Mouse (Mus musculus): Measurements from ENCODE around the gene Npr2.

Npr2 gene

DNA sequence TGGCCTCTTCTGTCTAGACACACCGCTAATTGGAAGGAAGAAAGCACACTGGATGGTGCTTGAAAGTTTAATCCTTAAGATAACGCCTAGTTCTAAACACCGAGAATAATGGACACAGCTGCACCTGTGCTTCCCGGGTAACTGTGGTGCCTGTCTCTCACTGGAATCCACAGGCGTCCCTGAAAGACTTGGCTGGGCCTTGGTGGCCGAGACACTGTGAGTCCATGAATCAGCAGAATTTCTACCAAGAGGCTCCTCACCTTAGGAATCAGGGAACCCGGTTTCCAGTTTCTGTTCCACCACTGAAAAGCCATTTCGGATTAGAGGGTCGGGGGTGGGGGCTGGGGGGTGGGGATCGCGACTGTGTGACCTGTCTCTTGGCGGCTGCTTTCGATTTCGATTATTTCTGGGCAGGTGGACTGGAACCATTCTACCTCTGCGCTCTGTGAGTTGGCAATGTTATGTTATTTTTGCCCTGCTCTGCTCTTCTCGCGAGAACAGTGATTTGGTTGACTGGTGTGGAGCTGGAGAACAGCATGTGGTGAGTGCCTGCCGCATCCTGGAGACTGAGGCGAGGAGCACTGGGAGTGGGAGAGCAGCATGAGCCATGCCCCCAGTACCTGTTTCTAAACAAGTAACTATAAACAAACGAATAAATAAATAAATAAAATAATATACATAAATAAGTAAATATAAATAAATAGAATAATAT is 2.5 kb upstream of the Npr2 start:
- DNase-seq, result no peak

DNA sequence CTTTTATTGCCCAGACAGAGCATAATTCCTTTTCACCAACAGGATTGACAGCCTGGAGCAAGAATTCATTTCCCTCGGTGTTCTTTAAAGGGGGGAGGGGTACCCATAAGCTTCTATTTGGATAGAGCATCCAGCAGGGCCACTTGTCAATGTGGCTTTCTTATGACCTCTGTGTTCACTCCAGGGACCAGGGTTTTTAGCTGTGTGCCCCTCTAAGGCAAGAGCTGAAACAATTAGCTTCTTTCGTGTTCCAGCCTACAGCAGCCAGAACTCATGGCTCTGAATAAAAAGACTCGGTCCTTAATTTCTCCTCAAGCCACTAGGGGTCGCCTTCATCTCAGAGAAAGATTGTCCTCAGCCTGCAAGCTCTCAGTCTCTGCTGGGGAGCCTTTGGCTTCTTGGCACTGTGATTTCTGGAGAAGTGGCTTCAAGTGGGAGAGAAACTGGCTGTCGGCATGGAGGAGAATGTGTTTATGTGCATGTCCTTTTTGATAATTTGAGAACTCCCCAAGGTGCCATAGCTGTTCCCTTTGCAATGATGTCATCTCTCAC is 1.6 kb upstream of the Npr2 start:
- peak; percentile 91 for DNase-seq

GRCm38 (mm10) chr4:43630671-43631045 is 1.1 kb upstream of the Npr2 start:
- no peak for DNase-seq

- no peak for DNase-seq
Measured at GRCm38 (mm10) chr4:43631956-43632920, 503 bp downstream of the Npr2 start.

GRCm38 (mm10) chr4:43633296-43633695 is 1.6 kb downstream of the Npr2 start:
- DNase-seq, result no peak

GRCm38 (mm10) chr4:43633736-43634135 is 2.0 kb downstream of the Npr2 start:
- DNase-seq, result no peak

DNA sequence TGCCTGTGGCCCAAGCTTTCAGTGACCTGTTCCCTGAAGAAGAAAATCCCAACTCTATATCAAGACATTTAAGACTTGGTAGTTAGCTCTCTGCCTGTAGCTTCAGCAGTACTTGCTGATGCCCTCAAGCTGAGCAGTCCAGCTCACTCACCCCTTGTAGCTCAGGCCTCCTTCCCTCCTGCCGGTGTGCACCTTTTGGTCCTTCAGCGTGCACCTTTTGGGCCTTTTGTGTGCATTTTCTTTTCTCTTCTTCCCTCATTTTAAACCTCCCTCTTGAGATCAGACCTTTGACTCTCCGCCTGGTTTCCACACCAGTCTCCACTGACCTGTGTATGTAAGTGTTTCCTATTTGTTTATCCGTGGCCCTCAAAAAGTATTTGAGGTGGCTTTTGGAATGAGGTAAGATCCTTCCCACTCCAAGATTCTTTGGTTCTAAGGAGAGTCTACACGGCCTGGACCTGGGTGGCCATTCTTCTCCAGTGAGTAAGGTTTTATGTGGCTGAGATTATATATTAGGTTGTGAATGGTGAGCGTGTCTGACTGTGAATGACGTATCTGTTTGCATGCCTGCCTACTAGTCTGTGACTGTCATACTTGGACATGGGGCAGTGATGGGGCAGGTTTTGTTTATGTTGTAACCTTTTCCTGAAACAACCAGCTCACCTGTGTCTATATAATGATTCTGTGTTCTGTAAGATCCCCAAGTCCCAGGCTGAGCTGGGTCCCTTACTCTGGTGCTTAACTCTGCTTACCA is 3.1 kb downstream of the Npr2 start:
- DNase-seq, result no peak

DNA sequence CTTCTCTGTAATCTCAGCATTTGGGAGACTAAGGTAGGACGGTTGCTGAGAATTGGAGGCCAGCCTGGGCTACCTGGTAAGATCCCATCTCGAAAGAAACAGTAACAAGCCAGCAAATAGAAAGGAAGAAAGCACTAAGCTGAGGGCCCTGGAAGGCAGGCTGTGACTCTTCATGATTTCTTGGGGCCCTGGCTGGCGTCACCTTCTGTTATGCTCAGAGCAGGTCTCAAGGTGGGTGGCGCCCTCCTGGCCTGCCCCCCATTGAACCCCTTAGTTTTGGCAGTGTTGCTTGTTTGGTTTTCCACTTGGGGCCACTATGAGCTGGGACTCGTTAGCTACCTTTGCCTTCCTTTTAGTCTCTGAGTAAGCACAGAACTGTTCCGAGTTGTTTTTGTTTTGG is 5.0 kb downstream of the Npr2 start:
- DNase-seq, result no peak

GRCm38 (mm10) chr4:43640076-43640475 is 8.3 kb downstream of the Npr2 start:
- DNase-seq, result no peak

- no peak for DNase-seq
Measured at GRCm38 (mm10) chr4:43640491-43640890, 8.8 kb downstream of the Npr2 start.

- DNase-seq, result no peak
Measured at GRCm38 (mm10) chr4:43649783-43650182, 18.0 kb downstream of the Npr2 start.

DNA sequence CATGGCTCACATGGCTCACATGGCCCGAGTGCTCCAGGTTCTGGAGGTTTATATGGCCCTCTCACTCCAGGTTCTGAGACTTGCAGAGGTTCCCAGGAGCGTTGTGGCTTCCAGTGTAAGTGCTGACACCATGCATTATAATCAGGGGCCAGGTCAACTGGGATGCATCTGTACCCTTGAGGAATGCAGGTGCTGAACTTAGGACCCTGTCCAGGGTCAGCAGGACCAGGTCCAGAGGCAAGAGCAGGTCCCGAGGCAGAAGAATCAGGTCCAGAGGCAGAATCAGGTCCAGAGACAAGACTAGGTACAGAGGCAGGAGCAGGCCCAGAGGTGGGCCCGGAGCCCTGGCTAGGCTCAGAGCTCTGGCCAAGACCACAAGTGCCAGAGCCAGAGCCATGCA is 21.0 kb downstream of the Npr2 start:
- DNase-seq, result peak; percentile 44

DNA sequence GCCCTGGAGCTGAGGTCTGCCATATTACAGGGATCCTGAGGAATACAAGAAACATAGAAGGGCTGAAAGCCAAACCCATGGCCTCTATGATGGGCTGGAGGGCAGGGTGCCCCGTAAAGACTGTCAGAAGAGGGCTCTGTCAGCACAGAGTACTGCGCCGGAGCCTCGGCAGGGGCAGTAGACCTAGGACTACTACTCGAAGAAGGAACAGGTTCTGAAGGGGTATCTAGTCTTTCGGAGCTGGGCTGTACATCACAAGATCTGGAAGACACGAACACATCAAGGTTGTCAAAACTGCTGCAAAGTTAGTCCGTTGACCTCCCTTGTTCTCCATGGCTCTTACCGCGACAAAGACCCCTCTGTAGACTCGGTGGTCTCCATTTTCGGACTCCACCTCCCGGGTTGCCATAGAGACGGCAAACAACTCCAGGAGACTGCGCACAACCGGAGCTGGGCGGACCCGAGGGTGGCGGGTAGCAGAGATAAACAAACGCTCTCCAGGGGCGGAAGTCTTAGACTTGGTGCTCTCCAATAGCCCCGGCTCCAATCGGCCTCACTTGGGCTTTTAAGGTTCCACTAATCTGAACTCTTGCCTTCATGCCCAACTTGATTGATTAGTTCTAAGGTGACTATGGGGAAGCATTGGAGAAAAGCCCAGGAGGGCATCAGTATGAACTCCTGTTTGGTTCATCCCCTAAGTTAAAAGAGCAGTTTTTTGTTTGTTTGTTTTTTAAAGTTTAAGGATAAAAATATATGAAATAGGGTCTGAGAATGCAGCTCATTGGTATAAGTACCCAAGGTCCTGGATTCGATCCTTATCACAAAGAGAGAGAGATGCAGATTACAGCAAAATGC is 21.7 kb downstream of the Npr2 start, which contains the start of gene Spag8:
Gene Spag8 (minus strand): TSS at position 434 of the 855 bp plus-strand sequence.
- DNase-seq, result peak; percentile 53

DNA sequence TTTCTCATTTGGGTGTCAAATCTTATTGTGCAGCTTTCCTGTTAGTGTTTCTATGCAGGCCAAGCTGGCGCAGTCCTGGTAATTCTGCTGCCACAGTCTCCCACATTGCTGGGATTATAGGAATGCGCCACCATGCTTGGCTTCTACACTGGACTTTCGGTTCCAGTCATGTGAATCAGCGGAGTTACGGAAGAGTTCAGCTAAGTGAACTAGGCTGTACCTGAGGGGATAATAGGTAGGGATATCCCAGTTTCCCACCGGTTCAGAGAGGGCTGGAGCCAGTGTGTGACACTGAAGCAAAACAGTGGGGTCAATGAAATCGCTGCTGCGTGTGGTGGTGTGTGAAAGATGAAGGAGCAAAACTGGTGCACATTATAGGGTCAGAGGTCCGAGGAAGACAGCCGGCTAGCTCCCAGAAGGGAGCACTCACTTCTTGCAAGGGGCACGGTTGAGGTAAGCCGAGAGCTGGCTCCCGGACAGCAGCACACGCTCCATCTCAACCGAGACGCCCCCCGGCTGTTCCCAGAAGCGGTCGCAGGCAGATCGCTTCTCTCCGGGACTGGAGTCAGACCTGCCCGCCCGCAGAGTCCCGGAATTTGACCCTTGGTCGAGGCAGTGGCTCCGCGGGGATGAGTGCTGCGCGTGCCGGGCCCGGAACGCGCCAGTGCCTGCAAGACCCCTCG is 24.1 kb downstream of the Npr2 start:
- peak; percentile 60 for DNase-seq

GRCm38 (mm10) chr4:43656339-43657109 is 24.8 kb downstream of the Npr2 start, which contains the start of gene Hint2:
Hint2 (minus strand) TSS chr4:43656466.
- peak; percentile 97 for DNase-seq

GRCm38 (mm10) chr4:43657146-43657545 is 25.4 kb downstream of the Npr2 start:
- DNase-seq, result no peak

- DNase-seq, result peak; percentile 40
Measured at GRCm38 (mm10) chr4:43666412-43666811, 34.7 kb downstream of the Npr2 start.

DNA sequence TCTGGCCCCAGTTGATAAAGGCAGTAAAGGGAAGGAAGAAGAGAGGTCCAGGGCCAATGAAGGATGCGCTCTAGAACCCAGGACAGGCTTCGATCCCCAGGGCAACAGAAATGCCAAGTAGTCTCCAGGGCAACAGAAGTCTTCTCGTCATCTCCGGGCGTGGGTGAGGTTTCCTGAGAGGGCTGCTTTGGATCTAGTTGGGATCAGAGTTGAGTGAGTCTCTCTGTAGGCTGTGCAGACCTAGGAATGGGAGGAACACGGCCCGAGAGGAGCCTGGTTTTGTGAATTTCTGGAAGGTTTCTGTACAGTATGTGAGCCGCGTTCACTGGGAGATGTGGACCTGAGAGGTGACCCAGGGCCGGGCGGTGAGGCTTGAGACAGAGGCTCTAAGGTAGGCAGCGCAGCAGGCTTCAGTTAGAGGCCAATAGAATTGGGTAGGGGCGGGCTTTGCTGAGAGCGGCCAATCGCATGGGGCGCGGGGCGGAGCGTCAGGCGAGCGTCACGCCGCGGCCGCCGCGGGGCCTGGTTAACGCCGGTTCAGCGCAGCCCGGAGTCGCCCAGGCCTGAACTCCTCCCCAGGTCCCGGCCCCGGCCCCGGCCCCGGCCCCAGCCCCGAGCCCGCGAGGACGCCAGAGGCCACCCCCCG is 37.2 kb downstream of the Npr2 start, which contains the start of the genes Tmem8b and Fam221b:
Gene Tmem8b (plus strand): TSS at position 190 of the 646 bp plus-strand sequence.
Gene Fam221b (minus strand): TSS at position 364 of the 646 bp plus-strand sequence.
- peak; percentile 95 for DNase-seq

DNA sequence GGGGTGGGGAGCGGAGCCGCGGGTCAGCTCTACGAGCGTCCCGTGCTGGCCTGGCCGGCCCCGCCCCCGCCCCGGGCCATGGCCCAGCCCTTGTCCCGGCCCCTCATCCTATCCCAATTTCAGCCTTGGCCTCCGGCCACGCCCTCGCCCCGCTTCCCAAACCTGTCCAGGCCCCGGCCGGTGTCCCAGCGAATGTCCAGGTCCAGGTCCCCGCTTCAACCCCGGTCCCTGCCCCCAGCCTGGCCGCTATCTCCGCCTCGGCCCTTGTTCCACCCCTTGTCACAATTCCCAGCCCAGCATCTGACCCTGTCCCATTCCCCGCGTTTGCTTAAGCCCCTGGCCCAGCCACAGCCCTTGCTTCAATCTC is 37.7 kb downstream of the Npr2 start:
- DNase-seq, result no peak

GRCm38 (mm10) chr4:43672070-43672469 is 40.3 kb downstream of the Npr2 start:
- DNase-seq, result peak; percentile 91
